8 mouse cellular contexts compared by ENCODE assay signal in the genomic region with DNA sequence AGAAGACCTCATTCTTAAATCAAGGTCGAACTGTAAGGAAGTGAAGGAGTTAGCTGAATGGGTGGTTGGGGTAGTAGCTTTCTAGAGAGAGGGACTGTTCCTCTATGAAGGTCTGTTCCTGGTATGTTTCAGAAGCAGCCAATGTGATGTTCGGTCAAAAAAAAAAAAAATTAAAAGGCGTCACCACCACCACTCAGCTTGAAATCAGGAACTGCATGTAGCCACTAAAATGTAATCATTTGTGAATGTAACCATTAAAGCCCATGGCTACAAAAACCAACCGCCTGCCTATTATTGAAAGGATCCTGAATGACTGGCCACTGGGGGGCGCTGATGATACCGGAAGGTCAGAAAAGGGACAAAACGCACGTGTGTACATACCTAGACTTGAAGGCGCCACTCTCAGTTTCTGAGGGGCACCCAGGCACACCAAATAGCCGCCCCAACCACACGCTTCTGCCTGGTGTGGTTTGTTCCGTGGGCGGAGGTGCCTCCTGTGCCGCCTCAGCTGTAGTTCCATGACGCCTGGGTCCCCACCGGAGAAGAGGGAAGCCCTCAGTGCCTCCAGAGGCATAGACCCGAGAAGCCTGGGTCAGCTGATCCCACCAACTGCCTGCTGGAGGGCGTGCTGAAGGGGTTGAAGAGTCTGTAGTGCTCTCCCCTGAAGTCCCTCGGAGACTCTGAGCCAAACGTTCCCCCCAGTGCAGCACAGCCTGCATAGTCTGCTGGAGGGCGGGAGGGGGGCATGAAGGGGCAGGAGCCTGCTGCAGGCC. TPM values are rescaled to one million over a fixed set of nuclear protein-coding genes. Genes with fewer than 3 reads are reported as not detected.
DNase-seq lines count a peak whose midpoint lies in the region; ATAC-seq and TF ChIP-seq lines count a peak whose summit lies in the region.

No protein-coding gene starts in this region.

- peak overlapping the region; percentile 34 for H3K4me3 ChIP-seq in hindbrain, embryonic 10.5 days
- no peak overlapping the region for H3K4me3 ChIP-seq in hindbrain, embryonic 13.5 days
- H3K4me3 ChIP-seq in liver, adult 2 months (ENCODE audit: insufficient read depth, low read depth, low read length), result no peak overlapping the region
- H3K4me3 ChIP-seq in testis, adult 2 months (ENCODE audit: control insufficient read depth, low read depth, low read length), result peak overlapping the region; percentile 70

- H3K9ac ChIP-seq in hindbrain, embryonic 13.5 days, result no peak overlapping the region
- H3K9ac ChIP-seq in liver, adult 2 months (ENCODE audit: low read depth, low read length), result no peak overlapping the region

- peak overlapping the region; percentile 70 for H3K27ac ChIP-seq in hindbrain, embryonic 10.5 days
- H3K27ac ChIP-seq in hindbrain, embryonic 13.5 days, result no peak overlapping the region
- H3K27ac ChIP-seq in liver, adult 2 months (replicated peaks; ENCODE audit: insufficient read depth, low read depth, low read length), result no peak overlapping the region
- no peak overlapping the region for H3K27ac ChIP-seq in testis, adult 2 months (ENCODE audit: control insufficient read depth, insufficient read depth, low read depth, low read length)

- peaks cover 46% of the 10 kb centered on the region for H3K4me1 ChIP-seq in hindbrain, embryonic 10.5 days (replicated peaks)
- peaks cover 51% of the 10 kb centered on the region for H3K4me1 ChIP-seq in hindbrain, embryonic 13.5 days (replicated peaks)
- H3K4me1 ChIP-seq in liver, adult 2 months (ENCODE audit: control insufficient read depth, insufficient read depth, low read length), result peaks cover 13% of the 10 kb centered on the region
- H3K4me1 ChIP-seq in testis, adult 2 months (ENCODE audit: control insufficient read depth, insufficient read depth, low read length), result peaks cover 31% of the 10 kb centered on the region

- no peaks in the 10 kb centered on the region for H3K9me3 ChIP-seq in hindbrain, embryonic 10.5 days
- no peaks in the 10 kb centered on the region for H3K9me3 ChIP-seq in hindbrain, embryonic 13.5 days

- no peak for ATAC-seq in hindbrain, embryonic 13.5 days (ENCODE audit: low FRiP score)

- peak; percentile 49 for TF ChIP-seq CTCF in liver, adult 2 months (IDR thresholded peaks at IDR 0.05; ENCODE audit: low read depth, low read length)
- peak; percentile 64; the same call in 1 of the 2 replicates for TF ChIP-seq CTCF in testis, adult 2 months (IDR thresholded peaks at IDR 0.05; ENCODE audit: control insufficient read depth, insufficient read depth, insufficient replicate concordance, low read depth, low read length)

- H3K4me2 ChIP-seq in hindbrain, embryonic 13.5 days, result no peak overlapping the region

- 33% methylated on average over 21 of the region's 21 CpGs for WGBS in hindbrain, embryonic 10.5 days
- WGBS in hindbrain, embryonic 13.5 days, result 32% methylated on average over 21 of the region's 21 CpGs
- 36% methylated on average over 21 of the region's 21 CpGs for WGBS in liver, adult 2 months

- no peaks in the 10 kb centered on the region for H3K79me2 ChIP-seq in liver, adult 2 months (ENCODE audit: control insufficient read depth, insufficient read depth, low read length)

- peak; percentile 79 for DNase-seq in hindbrain, embryonic 10.5 days (ENCODE audit: low spot score)
- peak; percentile 84 for DNase-seq in cerebellum, adult 9-10 months
- DNase-seq in gastrocnemius, postnatal 4 days (ENCODE audit: low spot score in 2 of 2), result peak; percentile 58 to 80
- peak; percentile 79 to 89 for DNase-seq in kidney, adult 8-10 months
- DNase-seq in liver, adult 2 months (ENCODE audit: extremely low read depth, low read depth, low spot score), result peak; percentile 53
- DNase-seq in neural tube, embryonic 10.5 days (ENCODE audit: extremely low spot score, low spot score), result peak; percentile 80

- H3K27me3 ChIP-seq in hindbrain, embryonic 10.5 days (ENCODE audit: insufficient read depth, poor library complexity, severe bottlenecking), result peaks cover 42% of the 10 kb centered on the region
- peaks cover 18% of the 10 kb centered on the region for H3K27me3 ChIP-seq in hindbrain, embryonic 13.5 days
- no peaks in the 10 kb centered on the region for H3K27me3 ChIP-seq in liver, adult 2 months (ENCODE audit: control insufficient read depth, insufficient read depth, low read length)
- no peaks in the 10 kb centered on the region; the same call in 1 of the 2 replicates for H3K27me3 ChIP-seq in testis, adult 2 months (ENCODE audit: control insufficient read depth, insufficient read depth, low read length)

- TF ChIP-seq POLR2A in liver, adult 2 months (IDR thresholded peaks at IDR 0.05; ENCODE audit: extremely low read depth, insufficient read depth, low read length), result no peak
- no peak for TF ChIP-seq POLR2A in testis, adult 2 months (IDR thresholded peaks at IDR 0.05; ENCODE audit: control insufficient read depth, low read depth, low read length)

- peaks cover 41% of the 10 kb centered on the region for H3K36me3 ChIP-seq in hindbrain, embryonic 10.5 days
- peaks cover 57% of the 10 kb centered on the region for H3K36me3 ChIP-seq in hindbrain, embryonic 13.5 days
- H3K36me3 ChIP-seq in liver, adult 2 months (ENCODE audit: control insufficient read depth, insufficient read depth, low read length), result no peaks in the 10 kb centered on the region
- no peaks in the 10 kb centered on the region for H3K36me3 ChIP-seq in testis, adult 2 months (ENCODE audit: control insufficient read depth, insufficient read depth, low read length)

RNA-seq across cellular contexts. Expression of a gene that starts 5.6 kb away (rescaled TPM):
- polyA plus RNA-seq in hindbrain, embryonic 10.5 days (2016; fragmentation: Nextera tagmentation; extraction: Ambion mirVana), result 19.1 and 38.3 TPM in 2 replicates
- polyA plus RNA-seq in hindbrain, embryonic 13.5 days (2015; fragmentation: Nextera tagmentation; extraction: Ambion mirVana), result 74.5 and 76.0 TPM in 2 replicates
- total RNA-seq in gastrocnemius, postnatal 4 days (2021), result 10 to 100 TPM; 13.3 to 14.0 TPM
- total RNA-seq in liver, adult 2 months (2014; rRNA removed), result 4.0 and 4.8 TPM in 2 replicates
- polyA plus RNA-seq in liver, adult 2 months (2012; rRNA removed), result 14.0 and 18.3 TPM in 2 replicates
- polyA plus RNA-seq in testis, adult 2 months (2012; rRNA removed), result 7.3 and 9.0 TPM in 2 replicates

RNA-seq across cellular contexts. Expression of a gene that starts 13.4 kb away (rescaled TPM):
- polyA plus RNA-seq in hindbrain, embryonic 10.5 days (2016; fragmentation: Nextera tagmentation; extraction: Ambion mirVana), result 0.09 TPM in 1 of 2 replicates, not detected in the other
- polyA plus RNA-seq in hindbrain, embryonic 13.5 days (2015; fragmentation: Nextera tagmentation; extraction: Ambion mirVana), result not detected in 2 replicates
- not detected for total RNA-seq in gastrocnemius, postnatal 4 days (2021)
- not detected in 2 replicates for total RNA-seq in liver, adult 2 months (2014; rRNA removed)
- polyA plus RNA-seq in liver, adult 2 months (2012; rRNA removed), result 0.05 TPM in 1 of 2 replicates, not detected in the other
- polyA plus RNA-seq in testis, adult 2 months (2012; rRNA removed), result not detected in 2 replicates

RNA-seq across cellular contexts. Expression of a gene that starts 14.2 kb away (rescaled TPM):
- polyA plus RNA-seq in hindbrain, embryonic 10.5 days (2016; fragmentation: Nextera tagmentation; extraction: Ambion mirVana), result 383 and 460 TPM in 2 replicates
- polyA plus RNA-seq in hindbrain, embryonic 13.5 days (2015; fragmentation: Nextera tagmentation; extraction: Ambion mirVana), result 312 and 322 TPM in 2 replicates
- total RNA-seq in gastrocnemius, postnatal 4 days (2021), result 10 to 100 TPM; 61.4 to 80.2 TPM
- total RNA-seq in liver, adult 2 months (2014; rRNA removed), result 467 and 510 TPM in 2 replicates
- 388 and 397 TPM in 2 replicates for polyA plus RNA-seq in liver, adult 2 months (2012; rRNA removed)
- polyA plus RNA-seq in testis, adult 2 months (2012; rRNA removed), result 109 and 114 TPM in 2 replicates

RNA-seq across cellular contexts. Expression of a gene that starts 48.4 kb away (rescaled TPM):
- polyA plus RNA-seq in hindbrain, embryonic 10.5 days (2016; fragmentation: Nextera tagmentation; extraction: Ambion mirVana), result 4.4 and 6.0 TPM in 2 replicates
- polyA plus RNA-seq in hindbrain, embryonic 13.5 days (2015; fragmentation: Nextera tagmentation; extraction: Ambion mirVana), result 0.30 TPM in 1 of 2 replicates, not detected in the other
- total RNA-seq in gastrocnemius, postnatal 4 days (2021), result 1 to 10 TPM in 1 of 2 experiments, not detected in 1; 1.1 TPM
- total RNA-seq in liver, adult 2 months (2014; rRNA removed), result 69.7 and 91.1 TPM in 2 replicates
- polyA plus RNA-seq in liver, adult 2 months (2012; rRNA removed), result 387 and 512 TPM in 2 replicates
- polyA plus RNA-seq in testis, adult 2 months (2012; rRNA removed), result not detected in 2 replicates

Comparison
In these comparisons a context has a peak if more than half of its experiments do, and no peak if none do; other contexts are left out.
1. H3K4me3 ChIP-seq: peak in hindbrain, embryonic 10.5 days (single experiment) and testis, adult 2 months (single experiment); none in hindbrain, embryonic 13.5 days (single experiment) and liver, adult 2 months (single experiment).
2. Peak in every context shown above with its lines, with median percentiles within 50 percentile points of each other: DNase-seq.